Mouse (Mus musculus): ENCODE results near the gene Zp3.

DNA sequence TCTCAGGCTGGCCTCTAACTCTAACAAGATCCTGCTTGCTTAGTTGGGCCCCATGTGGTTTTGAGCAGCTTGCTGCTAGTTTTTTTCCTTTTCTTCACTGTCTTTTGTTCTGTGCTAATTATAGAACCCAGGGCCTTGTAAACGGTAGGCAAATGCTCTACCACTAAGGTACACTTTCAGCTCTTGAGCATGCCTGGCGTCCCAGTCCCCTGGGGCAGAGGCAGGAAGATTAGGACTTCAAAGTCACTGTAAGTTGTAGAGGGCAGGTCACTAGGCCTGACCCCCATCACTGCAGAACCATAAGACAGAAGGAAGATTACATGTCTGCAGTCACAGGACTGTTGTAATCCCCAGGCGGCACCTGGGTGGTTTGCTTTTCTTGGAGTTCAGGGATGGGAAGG lies 22.9 kb downstream of the Zp3 start:
- TF ChIP-seq CTCF (IDR thresholded peaks at IDR 0.05; ENCODE audit: low read depth) (no peak), EP300 (optimal IDR thresholded peaks at IDR 0.05) (no peak)
